Mouse (Mus musculus) limb, embryonic 15.5 days (tissue): ENCODE results near the gene 2900026A02Rik. TPM values are rescaled to one million over a fixed set of nuclear protein-coding genes. Genes with fewer than 3 reads are reported as not detected.

Experiments
- ATAC-seq: fragments of 200-750 bp; cut with Nextera tagmentation; 2 replicates; pipeline ENCODE4 v1.8.0; 2017; ENCODE audit warnings: low read depth, moderate TSS enrichment; ENCODE audit not compliant: insufficient number of reproducible peaks, low FRiP score, low TSS enrichment
- H3K27ac ChIP-seq: fragments of 300-500 bp; sonication (generic); 2 replicates; pipeline ENCODE4 v1.5.1; 2015; ENCODE audit warnings: moderate library complexity, mild to moderate bottlenecking, inconsistent platforms
- H3K27me3 ChIP-seq: fragments of 300-500 bp; sonication (generic); 2 replicates; pipeline ENCODE4 v1.6.1; 2015; ENCODE audit warnings: inconsistent platforms
- H3K36me3 ChIP-seq: fragments of 300-500 bp; sonication (generic); 2 replicates; pipeline ENCODE4 v1.6.1; 2015; ENCODE audit warnings: inconsistent platforms
- H3K4me1 ChIP-seq: fragments of 300-500 bp; sonication (generic); 2 replicates; pipeline ENCODE4 v1.6.1; 2015; ENCODE audit warnings: inconsistent platforms
- H3K4me2 ChIP-seq: fragments of 300-500 bp; sonication (generic); 2 replicates; pipeline ENCODE4 v1.6.1; 2015; ENCODE audit warnings: mild to moderate bottlenecking, inconsistent platforms
- H3K4me3 ChIP-seq: fragments of 300-500 bp; sonication (generic); 2 replicates; pipeline ENCODE4 v1.5.1; 2015; ENCODE audit warnings: mild to moderate bottlenecking, inconsistent platforms
- H3K9ac ChIP-seq: fragments of 300-500 bp; sonication (generic); 2 replicates; pipeline ENCODE4 v1.6.1; 2015; ENCODE audit warnings: inconsistent platforms
- H3K9me3 ChIP-seq: fragments of 300-500 bp; sonication (generic); 2 replicates; pipeline ENCODE4 v1.6.1; 2016; ENCODE audit warnings: inconsistent platforms
- WGBS: fragments of 180-500 bp; shearing (Covaris S2); methylation state at CpG from one replicate; pipeline ENCODE4 v1.1.7; 2015; 5-methylcytosine and 5-hydroxymethylcytosine counted together
- polyA plus RNA-seq: library from polyadenylated mRNA; unstranded; fragments of >200 nt; fragmentation: Nextera tagmentation; extraction: Ambion mirVana; gene quantifications from 2 replicates; pipeline ENCODE4 v1.2.1, GENCODE M21; 2015

Gene 2900026A02Rik
- polyA plus RNA-seq, 1 experiment from 2014 or later, result 14.2 TPM

GRCm38 (mm10) chr5:113155133-113155532 is 65.9 kb downstream of the 2900026A02Rik start:
- no peaks in the 10 kb centered on the region for H3K27me3 ChIP-seq
- H3K9ac ChIP-seq, result no peak overlapping the region
- H3K4me1 ChIP-seq, result peaks cover 66% of the 10 kb centered on the region
- 7% methylated on average over 8 of the region's 8 CpGs for WGBS
- H3K4me2 ChIP-seq, result no peak overlapping the region
- ATAC-seq, result no peak
- 0 out of 2 replicates have a peak overlapping the region, but pooled peaks have one; percentile 30 for H3K27ac ChIP-seq
- no peaks in the 10 kb centered on the region for H3K36me3 ChIP-seq
- H3K9me3 ChIP-seq, result no peaks in the 10 kb centered on the region
- H3K4me3 ChIP-seq, result no peak overlapping the region

DNA sequence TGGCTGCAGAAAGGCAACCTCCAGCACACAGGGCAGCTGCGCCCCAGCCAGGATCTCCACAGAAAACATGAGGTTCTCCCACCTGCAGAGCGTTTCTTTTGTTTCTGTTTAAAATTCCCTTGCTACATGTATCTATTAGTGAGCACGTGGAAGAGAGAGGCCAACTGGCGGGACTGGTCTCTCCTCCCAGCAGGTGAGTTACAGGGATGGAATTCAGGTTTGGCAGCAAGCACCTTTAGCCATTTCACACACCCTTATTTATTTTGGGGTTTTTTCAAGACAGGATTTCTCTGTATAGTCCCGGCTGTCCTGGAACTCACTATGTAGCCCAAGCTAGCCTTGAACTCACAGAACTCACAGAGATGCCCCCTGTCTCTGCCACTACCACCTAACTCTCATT is 66.6 kb downstream of the 2900026A02Rik start:
- no peaks in the 10 kb centered on the region for H3K27me3 ChIP-seq
- no peak for ATAC-seq
- H3K4me1 ChIP-seq, result peaks cover 64% of the 10 kb centered on the region
- H3K9me3 ChIP-seq, result no peaks in the 10 kb centered on the region
- H3K9ac ChIP-seq, result no peak overlapping the region
- WGBS, result 61% methylated on average over 5 of the region's 5 CpGs
- no peaks in the 10 kb centered on the region for H3K36me3 ChIP-seq
- H3K4me3 ChIP-seq, result no peak overlapping the region
- H3K27ac ChIP-seq, result peak overlapping the region; percentile 86
- H3K4me2 ChIP-seq, result no peak overlapping the region

DNA sequence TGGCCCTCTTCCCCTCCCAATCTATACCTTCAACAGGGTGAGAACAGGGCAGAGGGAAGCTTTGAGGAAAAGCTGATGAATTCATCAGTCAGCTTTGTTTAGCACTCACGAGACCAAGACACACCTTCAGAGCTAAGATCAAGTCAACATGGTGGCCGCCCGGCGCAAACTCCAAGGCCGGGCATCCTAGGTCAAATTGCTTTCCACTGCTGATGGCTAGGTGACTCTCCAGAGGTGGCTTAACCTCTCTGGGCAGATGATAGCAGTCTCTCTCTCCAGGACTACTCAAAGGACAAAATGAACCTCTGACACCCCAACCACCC is 67.6 kb downstream of the 2900026A02Rik start:
- no peaks in the 10 kb centered on the region for H3K27me3 ChIP-seq
- H3K9me3 ChIP-seq, result no peaks in the 10 kb centered on the region
- peak overlapping the region; percentile 86 for H3K27ac ChIP-seq
- H3K9ac ChIP-seq, result no peak overlapping the region
- H3K4me3 ChIP-seq, result no peak overlapping the region
- no peak for ATAC-seq
- H3K4me1 ChIP-seq, result peaks cover 64% of the 10 kb centered on the region
- H3K36me3 ChIP-seq, result no peaks in the 10 kb centered on the region
- 63% methylated on average over 5 of the region's 5 CpGs for WGBS
- no peak overlapping the region for H3K4me2 ChIP-seq

- no peak for ATAC-seq
- H3K36me3 ChIP-seq, result no peaks in the 10 kb centered on the region
- no peaks in the 10 kb centered on the region for H3K27me3 ChIP-seq
- no peaks in the 10 kb centered on the region for H3K9me3 ChIP-seq
- H3K4me1 ChIP-seq, result peaks cover 64% of the 10 kb centered on the region
- H3K27ac ChIP-seq, result peak overlapping the region; percentile 86
- 48% methylated on average over 22 of the region's 22 CpGs for WGBS
- H3K9ac ChIP-seq, result no peak overlapping the region
- no peak overlapping the region for H3K4me2 ChIP-seq
- H3K4me3 ChIP-seq, result no peak overlapping the region
Measured at GRCm38 (mm10) chr5:113152663-113153507, 68.2 kb downstream of the 2900026A02Rik start.

- Histone ChIP-seq H3K27me3 (no peaks in the 10 kb centered on the region), H3K27ac (peak overlapping the region; percentile 86), H3K4me3 (no peak overlapping the region), H3K36me3 (no peaks in the 10 kb centered on the region), H3K4me2 (no peak overlapping the region), H3K4me1 (peaks cover 62% of the 10 kb centered on the region), H3K9ac (no peak overlapping the region), H3K9me3 (no peaks in the 10 kb centered on the region)
- no peak; the same call in 1 of the 2 replicates for ATAC-seq
- WGBS, result 29% methylated on average over 11 of the region's 11 CpGs
Measured at GRCm38 (mm10) chr5:113151554-113152103, 69.4 kb downstream of the 2900026A02Rik start.

GRCm38 (mm10) chr5:113150871-113151553 is 70.0 kb downstream of the 2900026A02Rik start:
- no peak overlapping the region for H3K4me3 ChIP-seq
- ATAC-seq, result peak; percentile 31; the same call in 1 of the 2 replicates
- no peak overlapping the region for H3K9ac ChIP-seq
- H3K9me3 ChIP-seq, result no peaks in the 10 kb centered on the region
- H3K27me3 ChIP-seq, result no peaks in the 10 kb centered on the region
- peak overlapping the region; percentile 86 for H3K27ac ChIP-seq
- no peaks in the 10 kb centered on the region for H3K36me3 ChIP-seq
- H3K4me2 ChIP-seq, result no peak overlapping the region
- peaks cover 67% of the 10 kb centered on the region for H3K4me1 ChIP-seq
- 53% methylated on average over 9 of the region's 9 CpGs for WGBS

DNA sequence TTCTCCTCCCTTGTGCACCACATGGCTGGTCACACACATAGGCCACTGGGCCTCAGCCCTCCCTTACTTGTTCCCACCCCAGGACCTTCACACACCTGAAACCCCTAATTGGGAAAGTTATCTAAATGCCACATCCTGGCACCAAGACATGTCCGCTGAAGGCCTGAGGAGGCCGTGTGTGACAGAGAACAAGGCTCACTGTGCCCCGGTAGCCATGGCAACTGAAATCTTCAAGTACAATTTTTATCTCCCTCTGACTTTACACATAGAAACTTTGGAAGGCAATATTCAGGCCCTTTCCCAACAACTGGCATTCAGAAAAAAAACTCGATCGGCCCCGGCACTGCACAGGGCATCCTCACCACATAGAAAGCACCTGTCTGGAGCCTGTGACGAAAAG is 72.0 kb downstream of the 2900026A02Rik start:
- Histone ChIP-seq H3K36me3 (no peaks in the 10 kb centered on the region), H3K4me3 (no peak overlapping the region), H3K27ac (peak overlapping the region; percentile 35; the same call in 1 of the 2 replicates), H3K27me3 (no peaks in the 10 kb centered on the region), H3K9ac (no peak overlapping the region), H3K4me1 (peaks cover 58% of the 10 kb centered on the region), H3K4me2 (no peak overlapping the region), H3K9me3 (no peaks in the 10 kb centered on the region)
- no peak for ATAC-seq
- WGBS, result 89% methylated on average over 7 of the region's 7 CpGs

DNA sequence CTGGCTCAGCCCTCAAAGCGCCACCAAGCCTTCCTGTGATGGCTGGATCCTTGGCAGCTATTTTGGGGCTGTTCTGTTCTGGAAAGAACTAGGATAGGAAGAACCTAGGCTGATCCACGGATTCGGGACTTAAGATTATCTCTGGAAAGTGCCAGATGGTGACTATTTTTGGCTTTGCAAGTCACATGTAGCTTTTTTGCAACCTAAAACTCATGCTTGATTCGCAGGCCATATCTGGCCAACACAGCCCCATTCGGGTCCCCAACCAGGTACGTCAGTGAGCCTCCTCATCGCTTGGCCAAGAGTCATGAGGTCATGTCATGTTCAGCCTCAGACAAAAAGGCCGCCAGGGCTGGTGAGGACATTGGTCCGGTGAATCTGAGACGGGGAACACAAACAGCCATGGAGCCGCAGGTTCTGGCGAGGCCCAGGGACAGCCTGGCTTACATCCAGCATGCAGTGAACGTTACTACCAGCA is 73.0 kb downstream of the 2900026A02Rik start:
- Histone ChIP-seq H3K4me1 (peaks cover 52% of the 10 kb centered on the region), H3K4me3 (no peak overlapping the region), H3K27ac (peak overlapping the region; percentile 43), H3K27me3 (no peaks in the 10 kb centered on the region), H3K9ac (no peak overlapping the region), H3K4me2 (no peak overlapping the region), H3K36me3 (no peaks in the 10 kb centered on the region), H3K9me3 (no peaks in the 10 kb centered on the region)
- whole genome bisulfite sequencing, result 55% methylated on average over 13 of the region's 13 CpGs
- ATAC-seq, result no peak

- Histone ChIP-seq H3K36me3 (no peaks in the 10 kb centered on the region), H3K27me3 (no peaks in the 10 kb centered on the region), H3K4me1 (peaks cover 57% of the 10 kb centered on the region), H3K27ac (no peak overlapping the region), H3K9ac (no peak overlapping the region), H3K4me3 (no peak overlapping the region), H3K4me2 (no peak overlapping the region), H3K9me3 (no peaks in the 10 kb centered on the region)
- ATAC-seq, result no peak
- WGBS, result 57% methylated on average over 2 of the region's 2 CpGs
Measured at GRCm38 (mm10) chr5:113146656-113147055, 74.4 kb downstream of the 2900026A02Rik start.

GRCm38 (mm10) chr5:113145171-113145570 is 75.9 kb downstream of the 2900026A02Rik start:
- H3K27me3 ChIP-seq, result no peaks in the 10 kb centered on the region
- ATAC-seq, result no peak
- no peaks in the 10 kb centered on the region for H3K36me3 ChIP-seq
- no peaks in the 10 kb centered on the region for H3K9me3 ChIP-seq
- no peak overlapping the region for H3K4me2 ChIP-seq
- peaks cover 48% of the 10 kb centered on the region for H3K4me1 ChIP-seq
- H3K4me3 ChIP-seq, result no peak overlapping the region
- no peak overlapping the region for H3K27ac ChIP-seq
- WGBS, result 58% methylated on average over 9 of the region's 9 CpGs
- no peak overlapping the region for H3K9ac ChIP-seq

DNA sequence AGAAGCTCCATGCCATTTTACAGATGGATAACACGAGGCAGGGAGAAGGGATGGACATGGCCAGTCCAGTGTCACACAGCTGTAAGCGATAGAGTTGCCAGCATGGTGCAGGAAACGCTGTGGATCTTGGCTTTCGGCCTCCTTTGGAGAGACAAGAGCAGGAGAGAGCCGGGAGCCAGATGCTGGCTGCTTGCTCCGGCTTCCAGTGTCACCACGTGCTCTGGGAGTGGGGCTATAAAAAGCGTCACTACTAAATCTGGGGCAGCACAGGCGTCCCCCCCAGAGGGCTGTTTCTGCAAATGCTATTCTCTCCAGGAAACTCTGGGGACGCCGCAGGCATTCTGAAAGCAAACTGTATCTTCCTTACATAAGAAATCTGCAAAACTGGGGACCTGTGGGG is 78.5 kb downstream of the 2900026A02Rik start:
- Histone ChIP-seq H3K4me2 (no peak overlapping the region), H3K9me3 (no peaks in the 10 kb centered on the region), H3K27ac (peak overlapping the region; percentile 48), H3K27me3 (peaks cover 5% of the 10 kb centered on the region; the same call in 1 of the 2 replicates), H3K4me3 (no peak overlapping the region), H3K9ac (no peak overlapping the region), H3K36me3 (no peaks in the 10 kb centered on the region), H3K4me1 (peaks cover 56% of the 10 kb centered on the region)
- ATAC-seq, result no peak
- 14% methylated on average over 11 of the region's 11 CpGs for WGBS

GRCm38 (mm10) chr5:113142018-113142417 is 79.0 kb downstream of the 2900026A02Rik start:
- Histone ChIP-seq H3K4me1 (peaks cover 59% of the 10 kb centered on the region), H3K4me2 (no peak overlapping the region), H3K9me3 (no peaks in the 10 kb centered on the region), H3K27ac (0 out of 2 replicates have a peak overlapping the region, but pooled peaks have one; percentile 23), H3K9ac (no peak overlapping the region), H3K36me3 (no peaks in the 10 kb centered on the region), H3K4me3 (no peak overlapping the region), H3K27me3 (peaks cover 10% of the 10 kb centered on the region; the same call in 1 of the 2 replicates)
- 84% methylated on average over 5 of the region's 5 CpGs for WGBS
- ATAC-seq, result no peak
